Mouse (Mus musculus): ENCODE measurements around the gene Trhr2. TPM values are rescaled to one million over a fixed set of nuclear protein-coding genes. Genes with fewer than 3 reads are reported as not detected.

The Trhr2 gene
- polyA plus RNA-seq, 1 experiment: not detected

GRCm38 (mm10) chr8:122317918-122318475 lies 42.5 kb downstream of the Trhr2 start:
- 61% methylated on average over 8 of the region's 8 CpGs for WGBS
- Histone ChIP-seq H3K4me3 (replicated peaks; ENCODE audit: extremely low read depth, low read depth, low read length) (no peak overlapping the region), H3K4me1 (ENCODE audit: control insufficient read depth, insufficient read depth, low read length) (peaks cover 5% of the 10 kb centered on the region)
- TF ChIP-seq POLR2A (IDR thresholded peaks at IDR 0.05; ENCODE audit: borderline replicate concordance, extremely low read depth, low read depth, low read length) (no peak), CTCF (IDR thresholded peaks at IDR 0.05; ENCODE audit: insufficient read depth, low read length) (no peak)
- DNase-seq: no peak

GRCm38 (mm10) chr8:122316402-122316801 lies 44.1 kb downstream of the Trhr2 start:
- DNase-seq: no peak
- 77% methylated on average over 2 of the region's 2 CpGs for WGBS
- Histone ChIP-seq H3K4me1 (ENCODE audit: control insufficient read depth, insufficient read depth, low read length) (peaks cover 2% of the 10 kb centered on the region; the same call in 1 of the 2 replicates), H3K4me3 (replicated peaks; ENCODE audit: extremely low read depth, low read depth, low read length) (no peak overlapping the region)
- no peak for TF ChIP-seq POLR2A (IDR thresholded peaks at IDR 0.05; ENCODE audit: borderline replicate concordance, extremely low read depth, low read depth, low read length)
- no peak for TF ChIP-seq CTCF (IDR thresholded peaks at IDR 0.05; ENCODE audit: insufficient read depth, low read length)

DNA sequence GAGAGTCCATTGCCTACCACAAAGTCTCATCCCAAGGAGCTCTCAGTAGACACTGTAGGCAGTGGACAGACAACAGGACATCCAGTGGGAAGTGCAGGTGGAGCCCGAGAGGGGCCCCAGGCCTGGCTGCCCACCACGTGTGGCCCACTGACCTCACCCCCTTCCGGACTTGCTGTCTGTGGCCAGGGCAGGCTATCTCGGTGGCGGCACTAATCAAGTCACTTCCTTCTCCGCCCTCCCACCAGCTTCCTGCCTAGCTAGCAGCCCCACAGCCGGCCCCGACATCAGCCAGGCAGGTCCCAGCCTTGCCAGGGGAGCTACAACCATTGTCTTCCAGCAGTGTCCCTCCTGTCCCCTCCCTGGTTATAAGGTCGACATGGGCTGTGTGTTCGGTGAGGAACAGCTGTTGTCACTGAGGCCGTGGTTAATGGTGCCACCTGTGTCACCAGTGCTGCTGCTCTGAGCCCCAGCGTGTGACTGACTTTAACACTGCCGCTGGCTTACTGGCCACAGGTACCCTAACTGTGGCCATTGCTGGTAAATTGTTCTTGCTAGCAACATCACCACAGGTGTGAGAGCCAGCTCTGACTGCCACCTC lies 45.5 kb downstream of the Trhr2 start:
- no peak for TF ChIP-seq CTCF (IDR thresholded peaks at IDR 0.05; ENCODE audit: insufficient read depth, low read length)
- no peak for TF ChIP-seq POLR2A (IDR thresholded peaks at IDR 0.05; ENCODE audit: borderline replicate concordance, extremely low read depth, low read depth, low read length)
- WGBS: 37% methylated on average over 13 of the region's 13 CpGs
- Histone ChIP-seq H3K4me1 (ENCODE audit: control insufficient read depth, insufficient read depth, low read length) (peaks cover 2% of the 10 kb centered on the region; the same call in 1 of the 2 replicates), H3K4me3 (replicated peaks; ENCODE audit: extremely low read depth, low read depth, low read length) (no peak overlapping the region)
- DNase-seq: no peak

- TF ChIP-seq POLR2A (IDR thresholded peaks at IDR 0.05; ENCODE audit: borderline replicate concordance, extremely low read depth, low read depth, low read length) (no peak), CTCF (IDR thresholded peaks at IDR 0.05; ENCODE audit: insufficient read depth, low read length) (no peak)
- no peak for DNase-seq
- Histone ChIP-seq H3K4me1 (ENCODE audit: control insufficient read depth, insufficient read depth, low read length) (peaks cover 2% of the 10 kb centered on the region; the same call in 1 of the 2 replicates), H3K4me3 (replicated peaks; ENCODE audit: extremely low read depth, low read depth, low read length) (no peak overlapping the region)
- WGBS: 65% methylated on average over 12 of the region's 12 CpGs
Observed at GRCm38 (mm10) chr8:122313310-122313709, 47.2 kb downstream of the Trhr2 start.

- DNase-seq: no peak
- peaks cover 2% of the 10 kb centered on the region; the same call in 1 of the 2 replicates for H3K4me1 ChIP-seq (ENCODE audit: control insufficient read depth, insufficient read depth, low read length)
- 83% methylated on average over 2 of the region's 2 CpGs for WGBS
- no peak for TF ChIP-seq CTCF (IDR thresholded peaks at IDR 0.05; ENCODE audit: insufficient read depth, low read length)
- no peak overlapping the region for H3K4me3 ChIP-seq (replicated peaks; ENCODE audit: extremely low read depth, low read depth, low read length)
Observed at GRCm38 (mm10) chr8:122312553-122312952, 48.0 kb downstream of the Trhr2 start.

DNA sequence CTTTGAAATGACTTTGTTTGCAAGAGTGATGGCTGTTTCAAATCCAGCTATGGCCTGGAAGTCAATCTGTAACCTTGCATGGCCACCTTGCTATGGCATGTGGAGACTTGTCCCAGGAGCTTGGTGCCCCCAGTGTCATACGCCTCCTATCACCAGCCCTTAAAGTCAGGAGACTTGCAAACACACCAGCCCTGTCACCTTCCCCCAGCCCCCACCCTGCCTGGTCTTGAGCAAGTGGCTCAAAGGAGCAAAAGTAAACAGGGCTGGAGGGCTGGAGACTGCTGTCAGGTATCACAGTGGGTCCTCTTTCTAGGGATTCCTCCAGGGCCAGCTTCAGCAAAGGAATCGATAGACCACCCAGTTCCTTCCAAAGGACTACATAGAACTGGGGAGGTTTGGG lies 49.4 kb downstream of the Trhr2 start:
- H3K4me1 ChIP-seq (ENCODE audit: control insufficient read depth, insufficient read depth, low read length): peaks cover 2% of the 10 kb centered on the region; the same call in 1 of the 2 replicates
- WGBS: 75% methylated on average over 2 of the region's 2 CpGs
- no peak for TF ChIP-seq POLR2A (IDR thresholded peaks at IDR 0.05; ENCODE audit: borderline replicate concordance, extremely low read depth, low read depth, low read length)
- no peak for TF ChIP-seq CTCF (IDR thresholded peaks at IDR 0.05; ENCODE audit: insufficient read depth, low read length)
- no peak overlapping the region for H3K4me3 ChIP-seq (replicated peaks; ENCODE audit: extremely low read depth, low read depth, low read length)
- no peak for DNase-seq

- no peak overlapping the region for H3K4me3 ChIP-seq (replicated peaks; ENCODE audit: extremely low read depth, low read depth, low read length)
- no peak for DNase-seq
- TF ChIP-seq POLR2A (IDR thresholded peaks at IDR 0.05; ENCODE audit: borderline replicate concordance, extremely low read depth, low read depth, low read length): no peak
- TF ChIP-seq CTCF (IDR thresholded peaks at IDR 0.05; ENCODE audit: insufficient read depth, low read length): no peak
- 61% methylated on average over 12 of the region's 12 CpGs for WGBS
- peaks cover under 1% of the 10 kb centered on the region; the same call in 1 of the 2 replicates for H3K4me1 ChIP-seq (ENCODE audit: control insufficient read depth, insufficient read depth, low read length)
Observed at GRCm38 (mm10) chr8:122309272-122309671, 51.3 kb downstream of the Trhr2 start.

DNA sequence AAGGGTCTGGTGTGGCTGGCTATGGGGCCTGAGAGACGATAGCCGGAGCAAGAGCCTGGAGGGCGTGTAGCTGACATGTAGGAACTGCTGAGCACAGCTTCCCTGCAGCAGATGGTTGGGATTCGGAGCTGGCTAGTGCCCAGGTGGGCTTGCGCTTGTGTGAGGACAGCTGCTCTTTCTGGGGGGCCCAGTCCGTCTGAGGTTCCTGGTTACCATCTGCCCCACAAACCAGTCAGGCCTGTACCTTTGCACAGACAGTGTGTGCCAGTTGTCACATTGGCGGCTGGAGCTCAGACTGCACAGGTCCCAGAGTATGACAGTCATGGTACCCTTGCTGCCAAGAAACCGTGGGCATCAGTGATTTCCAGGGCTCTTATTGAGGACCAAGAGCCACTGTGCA lies 52.7 kb downstream of the Trhr2 start:
- H3K4me1 ChIP-seq (ENCODE audit: control insufficient read depth, insufficient read depth, low read length): peaks cover 7% of the 10 kb centered on the region; the same call in 1 of the 2 replicates

More for the DNA sequence above, 52.7 kb downstream of the Trhr2 start:
- H3K4me3 ChIP-seq (replicated peaks; ENCODE audit: extremely low read depth, low read depth, low read length): no peak overlapping the region
- no peak for TF ChIP-seq CTCF (IDR thresholded peaks at IDR 0.05; ENCODE audit: insufficient read depth, low read length)
- TF ChIP-seq POLR2A (IDR thresholded peaks at IDR 0.05; ENCODE audit: borderline replicate concordance, extremely low read depth, low read depth, low read length): no peak
- 88% methylated on average over 8 of the region's 8 CpGs for WGBS
- no peak for DNase-seq

Other genes starting within 250 kb of the Trhr2 start
- 32.0 and 38.4 TPM in 2 replicates for gene Zfpm1, start 78.6 kb downstream of the Trhr2 start, polyA plus RNA-seq (2012; rRNA removed)
- gene Zc3h18, start 15.9 kb upstream of the Trhr2 start, polyA plus RNA-seq (2012; rRNA removed): 26.8 and 29.1 TPM in 2 replicates
- gene Il17c, start 61.3 kb upstream of the Trhr2 start, polyA plus RNA-seq (2012; rRNA removed): 0.18 and 0.62 TPM in 2 replicates
- 294 and 407 TPM in 2 replicates for gene Cyba, start 72.2 kb upstream of the Trhr2 start, polyA plus RNA-seq (2012; rRNA removed)
- gene Mvd, start 82.7 kb upstream of the Trhr2 start, polyA plus RNA-seq (2012; rRNA removed): 27.4 and 31.9 TPM in 2 replicates
- 1.4 and 1.5 TPM in 2 replicates for gene Snai3, start 100.0 kb upstream of the Trhr2 start, polyA plus RNA-seq (2012; rRNA removed)
- gene Rnf166, start 115.3 kb upstream of the Trhr2 start, polyA plus RNA-seq (2012; rRNA removed): 83.8 and 93.2 TPM in 2 replicates
- 28.6 and 30.6 TPM in 2 replicates for gene Ctu2, start 115.4 kb upstream of the Trhr2 start, polyA plus RNA-seq (2012; rRNA removed)
- 192 and 213 TPM in 2 replicates for gene Piezo1, start 190.6 kb upstream of the Trhr2 start, polyA plus RNA-seq (2012; rRNA removed)
- 11.7 and 12.2 TPM in 2 replicates for gene Cdt1, start 207.3 kb upstream of the Trhr2 start, polyA plus RNA-seq (2012; rRNA removed)
- gene Aprt, start 216.2 kb upstream of the Trhr2 start, polyA plus RNA-seq (2012; rRNA removed): 108 and 109 TPM in 2 replicates